Mouse (Mus musculus) liver, postnatal 0 days (tissue): ENCODE measurements around the gene Arv1. TPM values are rescaled to one million over a fixed set of nuclear protein-coding genes. Genes with fewer than 3 reads are reported as not detected.
A peak's percentile ranks its signal among the peaks of the same experiment; 100 is the strongest.

Source experiments
- ATAC-seq: fragments of 200-750 bp; cut with Nextera tagmentation; 2 replicates; pipeline ENCODE4 v1.8.0; 2017; ENCODE audit warnings: mild to moderate bottlenecking, moderate library complexity
- DNase-seq: peaks from one replicate; pipeline ENCODE4 v3.0.0-alpha.2; 2016
- H3K27ac ChIP-seq: fragments of 300-500 bp; sonication (generic); 2 replicates; pipeline ENCODE4 v1.5.1; 2014; ENCODE audit warnings: antibody characterized with exemption, moderate library complexity, mild to moderate bottlenecking, low read depth
- H3K27me3 ChIP-seq: fragments of 300-500 bp; sonication (generic); 2 replicates; pipeline ENCODE4 v1.6.1; 2014; ENCODE audit warnings: low read length, control low read depth, mixed read lengths; ENCODE audit not compliant: insufficient read depth
- H3K36me3 ChIP-seq: fragments of 300-500 bp; sonication (generic); replicated peaks from 2 replicates; pipeline ENCODE4 v1.6.1; 2014; ENCODE audit warnings: mild to moderate bottlenecking, control low read depth, low read length, moderate library complexity, mixed read lengths; ENCODE audit not compliant: insufficient read depth
- H3K4me1 ChIP-seq: fragments of 300-500 bp; sonication (generic); 2 replicates; pipeline ENCODE4 v1.6.1; 2014; ENCODE audit warnings: antibody characterized with exemption, mild to moderate bottlenecking, control low read depth; ENCODE audit not compliant: insufficient read depth
- H3K4me2 ChIP-seq: fragments of 300-500 bp; sonication (generic); 2 replicates; pipeline ENCODE4 v1.6.1; 2014; ENCODE audit warnings: low read depth, mild to moderate bottlenecking, low read length, moderate library complexity, mixed read lengths
- H3K4me3 ChIP-seq: fragments of 300-500 bp; sonication (generic); 2 replicates; pipeline ENCODE4 v1.5.1; 2014; ENCODE audit warnings: low read depth, low read length
- H3K9ac ChIP-seq: fragments of 300-500 bp; sonication (generic); replicated peaks from 2 replicates; pipeline ENCODE4 v1.6.1; 2014; ENCODE audit warnings: mild to moderate bottlenecking, moderate library complexity
- H3K9me3 ChIP-seq: fragments of 300-500 bp; sonication (generic); 2 replicates; pipeline ENCODE4 v1.6.1; 2016; ENCODE audit warnings: mild to moderate bottlenecking, control low read depth, low read length, mixed read lengths
- CTCF ChIP-seq: sonication (generic); IDR thresholded peaks from 2 replicates; pipeline ENCODE4 v1.5.1; 2016; ENCODE audit warnings: antibody characterized with exemption, low read depth
- EP300 ChIP-seq: IDR thresholded peaks from 2 replicates; pipeline ENCODE4 v1.6.1; 2016; ENCODE audit warnings: antibody characterized with exemption, low read depth, mild to moderate bottlenecking
- WGBS: fragments of 180-500 bp; shearing (Covaris S2); extraction: QIAGEN DNeasy Blood & Tissue Kit; methylation state at CpG from one replicate; pipeline ENCODE4 v1.1.7; 2014; ENCODE audit not compliant: insufficient replicate concordance; 5-methylcytosine and 5-hydroxymethylcytosine counted together
- polyA plus RNA-seq: library from polyadenylated mRNA; unstranded; fragments of >200 nt; fragmentation: Nextera tagmentation; extraction: Ambion mirVana; gene quantifications from 2 replicates; pipeline ENCODE4 v1.2.1, GENCODE M21; 2015

The Arv1 gene
- polyA plus RNA-seq, 1 experiment from 2014 or later: 4.5 TPM

DNA sequence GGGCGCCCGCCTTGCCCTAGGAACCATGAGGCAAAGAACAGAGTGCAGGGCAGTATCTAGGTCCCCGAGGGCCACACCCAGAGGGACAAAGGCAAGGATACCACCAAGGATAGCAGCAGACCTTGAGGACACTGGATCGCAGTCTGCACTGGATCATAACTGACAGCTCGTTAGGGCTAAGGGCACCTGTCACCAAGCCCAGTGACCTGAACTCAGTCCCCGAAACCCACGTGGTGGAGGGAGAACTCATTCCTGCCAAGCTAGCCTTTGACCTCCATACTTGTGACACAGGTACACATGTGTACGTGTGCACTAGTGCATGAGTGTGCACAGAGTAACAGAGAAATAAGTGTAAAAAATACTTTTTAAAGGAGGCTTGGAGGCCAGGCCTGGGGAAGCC, 6.2 kb upstream of the Arv1 start:
- DNase-seq: no peak
- WGBS: 76% methylated on average over 8 of the region's 8 CpGs
- peaks cover 13% of the 10 kb centered on the region for H3K4me1 ChIP-seq
- H3K9ac ChIP-seq: no peak overlapping the region
- no peaks in the 10 kb centered on the region for H3K9me3 ChIP-seq
- H3K27ac ChIP-seq: no peak overlapping the region
- ATAC-seq: no peak; the same call in 1 of the 2 replicates
- no peak overlapping the region for H3K4me3 ChIP-seq
- no peak overlapping the region for H3K4me2 ChIP-seq
- TF ChIP-seq CTCF (no peak), EP300 (no peak)
- H3K27me3 ChIP-seq: no peaks in the 10 kb centered on the region
- peaks cover 20% of the 10 kb centered on the region for H3K36me3 ChIP-seq

DNA sequence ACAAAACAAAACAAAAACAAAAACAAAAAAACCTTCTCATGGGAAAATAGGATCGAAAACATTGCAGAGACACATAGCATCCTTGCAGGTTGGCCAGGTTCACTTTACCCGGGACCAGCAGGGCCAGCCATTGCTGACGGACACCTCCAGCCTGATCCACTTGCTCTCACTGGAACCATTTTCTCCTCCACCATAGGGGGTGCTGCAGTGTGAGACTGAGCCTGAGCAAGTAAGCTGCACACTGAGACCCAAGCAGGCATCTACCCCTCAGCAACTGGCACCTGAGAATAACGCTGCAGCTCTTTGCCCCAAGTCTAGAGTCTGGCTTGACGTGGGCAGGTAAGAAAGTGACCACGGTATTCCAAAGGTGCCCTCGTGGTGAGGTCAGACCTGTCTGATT, 1.8 kb upstream of the Arv1 start:
- Histone ChIP-seq H3K36me3 (peaks cover 3% of the 10 kb centered on the region; the same call in 1 of the 2 replicates), H3K27me3 (no peaks in the 10 kb centered on the region), H3K9ac (no peak overlapping the region; the same call in 1 of the 2 replicates), H3K4me1 (peaks cover 27% of the 10 kb centered on the region), H3K4me3 (no peak overlapping the region), H3K9me3 (no peaks in the 10 kb centered on the region), H3K4me2 (peak overlapping the region; percentile 100; the same call in 1 of the 2 replicates), H3K27ac (no peak overlapping the region)
- WGBS: 83% methylated on average over 7 of the region's 7 CpGs
- TF ChIP-seq EP300: no peak
- TF ChIP-seq CTCF: peak; percentile 38
- no peak for ATAC-seq
- DNase-seq: no peak

DNA sequence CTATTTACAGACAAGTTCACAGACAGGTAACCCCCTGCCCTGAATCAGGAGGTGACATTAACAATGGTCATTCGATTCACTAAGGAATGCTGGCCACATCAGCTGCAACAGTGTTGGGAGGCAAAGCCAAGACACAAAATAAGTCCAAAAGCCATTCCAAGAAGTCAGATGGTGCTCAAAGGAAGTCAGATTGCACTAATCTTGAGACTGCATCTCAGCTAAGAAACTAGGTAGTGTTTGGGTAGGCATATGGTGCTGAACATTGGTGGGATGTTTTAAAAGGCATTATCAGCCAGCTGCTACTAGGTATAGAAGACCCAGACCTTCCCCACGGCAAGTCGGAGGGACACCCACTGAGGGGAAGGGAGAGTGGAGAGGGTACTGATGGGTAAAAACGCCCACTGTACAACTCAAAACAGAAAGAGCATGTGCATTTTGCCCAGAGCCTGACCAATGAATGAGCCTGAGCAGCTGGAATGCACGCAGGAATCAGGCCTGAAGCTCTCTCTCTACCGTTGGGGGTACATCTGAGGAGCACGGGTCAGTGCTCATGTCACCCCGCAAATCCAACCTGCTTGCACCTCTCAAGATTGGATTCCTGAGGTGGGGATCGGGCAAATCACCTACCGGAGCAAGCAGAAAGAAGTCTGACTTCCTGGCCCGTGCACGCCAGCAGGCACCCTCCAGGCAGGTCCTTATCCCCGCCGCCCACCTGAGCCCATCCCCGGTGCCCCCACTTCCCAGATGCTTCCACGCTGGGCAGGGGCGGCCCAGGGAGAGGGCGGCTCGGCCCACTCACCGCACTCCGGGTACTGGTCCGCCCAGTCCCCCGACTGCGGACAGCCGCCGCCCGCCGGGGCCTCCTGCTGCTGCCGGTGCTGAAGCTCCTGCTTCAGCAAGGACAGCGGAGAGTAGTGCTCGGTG, 739 bp upstream of the Arv1 start:
- Histone ChIP-seq H3K4me1 (peaks cover 25% of the 10 kb centered on the region), H3K36me3 (peaks cover 6% of the 10 kb centered on the region; the same call in 1 of the 2 replicates), H3K4me3 (peak overlapping the region; percentile 77), H3K9me3 (no peaks in the 10 kb centered on the region), H3K27me3 (no peaks in the 10 kb centered on the region), H3K4me2 (peak overlapping the region; percentile 100), H3K9ac (peak overlapping the region; percentile 81), H3K27ac (no peak overlapping the region)
- 3% methylated on average over 31 of the region's 31 CpGs for WGBS
- no peak for TF ChIP-seq EP300
- TF ChIP-seq CTCF: no peak
- DNase-seq (no peak), ATAC-seq (peak; percentile 30)

DNA sequence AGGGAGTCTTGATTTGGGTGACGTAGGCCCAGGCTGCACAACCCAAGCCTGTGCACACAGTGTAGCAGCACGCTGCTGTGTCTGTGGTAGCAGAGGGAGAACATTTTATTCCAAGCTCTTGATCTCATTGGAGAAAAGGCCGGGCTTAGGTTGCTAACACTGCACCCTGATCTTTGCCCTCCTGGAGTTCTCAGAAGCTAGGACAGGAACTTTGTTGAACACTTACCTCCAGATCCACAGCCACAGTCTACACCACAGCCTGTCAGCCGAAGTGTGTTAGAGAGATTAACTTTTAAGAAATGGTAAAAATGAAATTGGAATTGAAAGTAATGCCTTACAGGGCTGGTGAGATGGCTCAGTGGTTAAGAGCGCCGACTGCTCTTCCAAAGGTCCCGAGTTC, 2.4 kb downstream of the Arv1 start:
- H3K4me1 ChIP-seq: peaks cover 25% of the 10 kb centered on the region
- no peak overlapping the region for H3K4me3 ChIP-seq
- TF ChIP-seq CTCF: no peak
- no peak overlapping the region for H3K27ac ChIP-seq
- ATAC-seq (no peak), DNase-seq (no peak)
- no peaks in the 10 kb centered on the region for H3K27me3 ChIP-seq
- 84% methylated on average over 7 of the region's 7 CpGs for WGBS
- H3K9me3 ChIP-seq: no peaks in the 10 kb centered on the region
- H3K36me3 ChIP-seq: peaks cover 17% of the 10 kb centered on the region
- no peak overlapping the region for H3K9ac ChIP-seq
- H3K4me2 ChIP-seq: no peak overlapping the region

DNA sequence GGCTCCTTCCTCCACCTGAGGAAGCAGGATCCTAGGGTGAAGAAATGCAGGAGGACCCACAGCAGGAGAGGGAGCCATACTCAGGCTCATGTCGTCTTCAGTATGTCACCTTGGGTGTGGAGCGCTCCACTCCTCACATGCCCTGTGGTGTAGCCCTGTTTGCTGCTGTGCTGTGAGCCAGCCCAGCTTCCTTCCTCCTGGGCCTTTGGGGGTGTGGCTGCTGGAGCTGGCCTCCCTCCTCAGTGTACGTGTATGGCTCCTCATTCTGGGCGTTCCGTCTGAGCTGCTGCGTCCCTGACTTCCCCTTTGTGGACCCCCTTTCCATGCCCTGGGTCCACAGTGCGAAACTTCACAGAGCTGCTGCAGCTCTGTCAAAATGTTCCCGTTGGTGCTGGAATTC, 10.9 kb downstream of the Arv1 start:
- TF ChIP-seq EP300 (no peak), CTCF (no peak)
- 73% methylated on average over 8 of the region's 8 CpGs for whole genome bisulfite sequencing
- Histone ChIP-seq H3K4me3 (no peak overlapping the region), H3K27me3 (no peaks in the 10 kb centered on the region), H3K36me3 (peaks cover 29% of the 10 kb centered on the region), H3K4me1 (no peaks in the 10 kb centered on the region), H3K9me3 (no peaks in the 10 kb centered on the region), H3K9ac (no peak overlapping the region), H3K27ac (no peak overlapping the region), H3K4me2 (no peak overlapping the region)
- ATAC-seq: no peak
- DNase-seq: no peak

DNA sequence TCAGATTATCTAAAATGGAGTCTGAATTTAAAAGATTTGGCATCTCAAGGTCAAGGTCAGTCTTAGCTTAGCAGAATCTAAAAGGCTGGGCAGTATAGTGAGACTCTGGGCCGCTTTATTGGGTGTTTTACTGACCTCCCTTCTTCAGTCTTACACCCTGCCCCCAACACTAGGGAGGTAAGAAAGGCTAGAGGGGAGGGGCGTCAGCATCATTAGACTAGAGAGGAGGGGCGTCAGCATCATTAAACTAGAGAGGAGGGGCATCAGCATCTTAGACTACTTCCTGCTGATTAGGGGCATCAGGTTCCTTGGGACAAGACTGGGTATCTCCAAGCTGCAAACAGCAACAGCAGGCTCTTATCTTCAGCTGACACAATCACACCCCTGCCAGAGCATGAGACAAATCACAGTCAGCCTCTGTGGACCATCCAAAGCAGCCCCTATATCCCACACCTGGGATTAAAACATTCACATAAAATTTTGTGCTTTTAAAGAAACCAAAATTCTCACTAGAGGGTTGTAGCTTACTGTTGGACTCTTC, 13.5 kb downstream of the Arv1 start:
- H3K9me3 ChIP-seq: no peaks in the 10 kb centered on the region
- 81% methylated on average over 3 of the region's 3 CpGs for WGBS

More for the DNA sequence above, 13.5 kb downstream of the Arv1 start:
- Histone ChIP-seq H3K27ac (no peak overlapping the region), H3K4me3 (no peak overlapping the region), H3K4me1 (no peaks in the 10 kb centered on the region), H3K27me3 (no peaks in the 10 kb centered on the region), H3K4me2 (no peak overlapping the region), H3K36me3 (peaks cover 17% of the 10 kb centered on the region), H3K9ac (no peak overlapping the region)
- TF ChIP-seq EP300: no peak
- DNase-seq: no peak
- ATAC-seq: no peak
